Mouse (Mus musculus): ENCODE results near the gene Sh3gl3.

Sh3gl3 gene

DNA sequence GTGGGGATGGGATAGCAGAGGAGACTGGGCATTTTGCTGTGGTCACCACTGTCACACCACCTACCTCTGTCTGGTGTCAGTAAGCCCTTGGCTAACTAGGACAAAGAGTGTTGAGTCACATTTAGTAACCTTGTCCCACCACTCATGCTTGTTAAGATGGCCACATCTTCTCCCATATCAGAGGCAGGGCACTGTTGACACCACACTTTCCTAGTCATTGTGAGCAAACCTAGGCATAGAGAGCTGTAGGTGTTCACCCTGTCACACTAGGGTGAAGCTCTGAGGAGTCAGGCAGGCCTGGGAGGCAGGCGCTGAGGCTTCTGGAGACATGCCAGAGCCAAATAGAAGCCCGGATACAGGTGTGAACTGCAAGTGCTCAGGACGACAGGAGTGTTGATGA is at the start of gene Sh3gl3:
Sh3gl3 (plus strand) TSS at position 301 of the 400 bp plus-strand sequence.
- DNase-seq, result no peak

DNA sequence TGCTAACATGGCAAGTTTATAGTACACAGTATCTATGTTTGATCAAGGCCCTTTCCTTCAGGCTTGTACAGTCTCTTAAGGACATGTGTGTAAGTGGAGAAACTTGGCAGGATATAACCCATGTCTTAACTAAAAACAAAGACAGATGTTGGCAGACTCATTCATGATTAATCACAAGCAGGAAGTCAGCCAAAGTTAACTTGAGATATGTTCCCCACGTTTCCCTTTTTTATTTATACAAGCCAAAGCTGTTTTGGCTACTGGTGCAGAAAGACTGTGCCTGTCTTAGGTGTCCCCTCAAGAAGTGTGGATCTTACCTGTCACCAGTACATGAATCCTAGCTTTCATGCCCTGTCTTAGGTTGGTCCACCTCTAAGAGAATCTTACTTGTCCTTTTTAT is 35.4 kb upstream of the Sh3gl3 start:
- DNase-seq, result no peak

DNA sequence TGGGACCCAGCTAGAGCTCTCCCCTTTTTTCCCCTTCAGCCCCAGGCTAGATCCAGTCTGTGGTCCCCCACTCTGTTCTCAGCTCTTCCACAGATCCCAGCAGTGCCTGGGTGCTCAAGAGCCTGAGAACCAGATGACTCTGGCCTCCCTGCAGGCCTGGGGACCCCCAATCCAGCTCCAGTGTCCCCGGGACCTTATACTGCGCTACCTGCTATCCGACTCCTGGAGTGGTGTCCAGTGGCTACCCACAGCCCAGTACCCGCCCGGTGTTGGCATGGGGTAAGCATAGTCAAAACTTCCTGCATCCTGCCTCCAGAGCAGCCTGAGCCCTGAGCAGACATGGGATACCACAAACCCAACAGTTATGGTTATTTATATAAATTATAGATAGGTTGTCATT is 26.5 kb upstream of the Sh3gl3 start:
- no peak for DNase-seq

DNA sequence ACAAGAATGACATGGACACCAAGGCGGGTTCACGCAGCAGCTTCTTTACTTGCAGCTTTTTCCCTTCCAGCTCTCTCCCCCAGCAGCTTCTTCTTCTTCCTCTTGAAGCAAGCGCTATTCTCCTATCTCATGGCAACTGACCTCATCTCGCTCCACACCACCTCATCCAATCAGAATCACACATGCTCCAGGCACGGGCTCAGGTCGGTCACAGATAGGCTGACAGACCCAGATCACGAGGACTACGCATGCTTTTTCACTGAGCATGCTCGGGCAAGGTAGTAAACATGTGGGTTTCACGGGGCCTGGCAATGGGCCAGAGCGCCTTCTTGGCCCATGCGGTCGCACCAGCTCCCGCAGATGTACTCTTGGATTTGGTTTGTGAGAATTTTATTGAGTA is 9.0 kb upstream of the Sh3gl3 start:
- no peak for DNase-seq

DNA sequence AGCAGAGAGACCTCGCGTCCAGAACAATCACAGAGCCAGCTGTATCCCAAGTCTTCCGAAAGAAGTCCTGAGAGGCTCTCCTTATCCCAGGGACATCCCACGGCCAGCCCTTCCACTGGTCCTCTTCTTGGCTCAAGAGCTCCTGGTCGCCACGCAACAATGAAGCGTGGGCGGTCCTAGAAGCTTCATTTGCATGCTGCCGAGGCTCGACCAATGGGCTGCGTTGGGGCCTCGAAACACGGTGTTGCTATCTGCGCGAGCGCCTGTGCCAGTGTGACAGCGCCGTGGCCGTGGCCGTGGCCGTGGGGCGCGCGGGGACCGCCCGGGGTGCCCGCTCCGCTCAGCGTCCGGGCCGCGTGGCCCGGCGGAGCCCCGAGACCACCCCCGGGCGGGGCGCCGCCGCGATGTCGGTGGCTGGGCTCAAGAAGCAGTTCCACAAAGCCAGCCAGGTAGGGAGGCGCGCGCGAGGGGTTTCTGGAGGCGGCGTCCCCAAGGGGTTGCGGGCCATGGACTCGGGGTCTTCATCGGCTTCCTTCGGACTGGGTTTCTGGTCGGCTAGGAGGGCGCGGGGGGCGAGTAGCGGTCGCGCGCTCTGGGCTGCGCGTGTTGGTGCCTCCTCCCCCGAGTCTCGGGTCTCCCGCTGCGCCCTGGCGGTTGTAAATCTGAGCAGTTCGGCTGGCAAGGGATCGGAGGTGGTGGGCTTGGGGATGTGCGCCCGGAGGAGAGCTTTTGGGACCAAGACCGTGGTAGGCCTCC is 1.1 kb downstream of the Sh3gl3 start:
- DNase-seq, result peak; percentile 71 to 76

DNA sequence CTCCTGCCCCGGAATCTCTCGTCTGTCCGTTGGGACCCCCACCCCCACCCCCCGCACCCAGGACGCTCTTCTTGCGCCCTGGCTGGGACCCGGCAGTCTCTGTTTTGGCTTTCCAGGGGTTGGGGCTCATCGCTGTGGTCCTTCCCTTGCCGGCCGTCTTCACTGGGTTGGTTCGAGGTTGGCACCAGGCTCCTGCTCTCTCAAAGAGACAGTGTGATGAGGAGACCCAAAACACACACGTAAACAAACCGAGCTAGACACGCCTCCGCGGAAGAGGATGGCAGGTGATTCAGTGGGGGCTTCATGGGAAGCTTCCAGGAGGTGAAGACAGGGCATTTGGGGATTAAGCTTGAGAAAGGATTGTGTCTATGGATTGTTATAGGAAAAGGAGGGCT is 1.7 kb downstream of the Sh3gl3 start:
- DNase-seq, result no peak

DNA sequence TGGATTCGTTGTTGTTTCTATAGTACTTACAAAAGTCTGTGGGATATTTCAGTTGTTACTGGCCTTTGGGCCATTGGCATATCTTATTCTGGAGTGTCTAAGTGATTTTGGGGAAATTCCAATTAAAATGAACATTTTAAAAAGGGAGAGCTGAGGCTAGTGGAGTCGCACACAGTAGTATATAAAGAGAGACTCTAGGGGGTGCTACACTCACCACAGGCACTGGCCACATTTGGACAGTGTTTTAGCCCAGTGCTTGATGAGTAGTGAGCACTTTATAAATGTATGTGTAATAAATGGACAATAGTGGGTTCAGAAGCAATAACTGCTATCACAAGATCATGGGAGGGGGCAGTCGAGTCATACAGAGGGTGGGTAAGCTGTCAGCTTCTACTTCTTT is 2.6 kb downstream of the Sh3gl3 start:
- DNase-seq, result no peak

DNA sequence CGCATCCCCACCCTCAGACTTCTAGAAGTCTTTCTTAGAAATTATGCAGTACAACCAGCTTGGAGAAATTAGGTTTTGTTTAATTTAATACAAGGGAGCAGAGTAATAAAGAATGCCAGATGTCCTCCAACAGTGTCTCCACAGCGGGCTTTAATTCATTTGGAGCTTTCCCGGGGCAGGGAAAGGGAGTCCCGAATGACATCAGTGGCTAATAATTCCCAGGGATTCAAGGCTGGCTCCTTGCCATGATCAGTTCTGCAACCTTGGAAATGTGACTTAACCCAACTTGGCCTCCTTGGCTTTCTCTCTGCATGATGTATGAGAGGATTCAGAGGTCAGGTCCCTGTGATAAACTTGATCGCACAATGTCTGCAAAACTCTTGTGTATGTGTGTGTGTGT is 3.7 kb downstream of the Sh3gl3 start:
- no peak for DNase-seq

DNA sequence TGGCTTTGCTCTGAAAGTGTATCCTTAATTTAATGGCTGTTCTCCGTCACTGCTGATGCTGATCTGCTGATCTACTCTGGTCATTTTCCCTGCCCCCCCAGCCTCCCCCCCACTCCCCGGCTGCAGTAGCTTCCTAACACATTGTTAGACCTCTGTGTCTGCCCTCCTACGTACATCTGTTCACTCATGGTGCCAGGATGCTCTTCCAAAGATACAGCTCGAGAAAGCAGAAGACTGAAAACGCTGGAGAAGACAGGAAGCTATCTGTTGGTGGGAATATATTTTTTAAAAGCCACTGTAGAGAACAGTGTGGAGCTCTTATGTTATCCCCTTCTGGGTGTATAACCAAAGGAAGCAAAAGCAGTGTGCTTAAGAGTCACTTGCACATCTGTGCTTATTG is 7.3 kb downstream of the Sh3gl3 start:
- no peak for DNase-seq

DNA sequence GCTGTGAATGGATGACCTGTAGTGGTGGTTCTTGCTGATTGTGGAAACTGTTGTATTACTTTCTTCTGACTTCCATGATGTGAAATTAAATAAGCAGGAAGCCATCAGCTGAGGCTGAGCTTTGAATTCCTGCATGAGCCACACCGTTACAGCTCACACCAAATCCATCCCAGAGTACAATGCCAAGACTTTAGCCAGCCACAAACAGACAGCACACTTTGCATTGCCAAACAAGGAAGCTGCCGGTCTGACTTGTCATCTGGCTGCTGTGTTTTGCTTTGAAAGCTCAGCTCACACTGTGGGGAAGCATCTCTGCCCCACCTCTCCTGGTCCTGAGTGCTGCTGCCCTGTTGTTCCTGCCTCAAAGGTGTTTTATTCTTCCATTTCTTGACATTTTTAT is 9.1 kb downstream of the Sh3gl3 start:
- no peak for DNase-seq

DNA sequence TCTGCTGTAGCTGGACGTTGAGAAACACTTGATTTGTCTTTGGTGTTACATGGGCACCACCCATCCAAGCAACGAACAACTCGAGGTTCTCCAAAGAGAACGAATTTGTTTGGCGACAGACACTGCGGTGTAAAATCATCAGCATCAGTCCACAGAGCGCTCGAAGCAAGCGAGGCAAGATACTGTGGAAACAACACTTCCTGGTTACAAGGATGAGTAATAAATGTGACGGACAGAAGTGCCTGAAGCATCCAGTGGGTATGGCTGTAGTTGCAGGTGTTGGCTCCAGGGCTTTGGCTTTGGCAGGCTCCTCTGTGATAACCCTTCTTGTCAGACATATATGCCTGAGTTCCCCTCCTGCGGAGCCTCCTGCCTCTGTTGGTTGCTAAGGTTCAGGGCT is 18.0 kb downstream of the Sh3gl3 start:
- no peak for DNase-seq

DNA sequence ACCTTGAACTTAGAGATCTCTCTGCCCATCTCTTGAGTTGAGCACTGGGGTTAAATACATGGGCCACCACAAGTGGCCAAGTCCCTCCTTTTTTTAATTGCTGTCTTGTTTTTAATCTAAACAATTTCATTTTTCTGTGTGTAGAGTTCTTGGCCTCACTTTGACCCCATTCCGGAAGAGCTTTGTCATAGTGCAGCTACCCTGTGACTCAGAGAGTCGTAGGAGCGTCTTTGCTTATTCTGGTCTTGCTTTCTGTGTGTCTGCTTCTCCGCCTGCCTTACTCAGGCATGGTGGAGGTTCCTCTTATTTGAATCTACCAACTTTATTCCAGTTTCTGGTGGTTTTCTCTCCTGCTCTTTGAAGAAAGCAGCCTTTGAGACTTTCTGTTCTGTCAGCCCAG is 18.9 kb downstream of the Sh3gl3 start:
- DNase-seq, result no peak

DNA sequence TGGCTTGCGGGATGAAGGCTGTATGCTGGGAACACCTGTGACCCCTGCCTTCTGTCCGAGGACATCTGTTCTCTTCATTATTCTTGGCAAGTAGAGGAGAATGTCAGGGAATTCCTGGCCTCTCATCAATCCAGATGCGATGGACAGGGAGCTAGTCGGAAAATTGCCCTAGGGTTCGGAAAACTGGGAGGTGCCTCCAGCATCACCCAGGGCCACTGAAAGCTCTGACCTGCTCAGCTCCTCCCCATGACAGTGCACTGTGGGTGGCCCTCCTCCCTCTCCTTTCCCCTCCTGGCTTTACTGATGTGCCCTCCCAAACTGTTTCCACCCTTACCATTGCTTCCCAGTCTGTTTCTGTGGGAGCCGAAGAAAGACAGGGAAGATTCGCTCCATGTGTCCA is 29.5 kb downstream of the Sh3gl3 start:
- DNase-seq, result no peak

DNA sequence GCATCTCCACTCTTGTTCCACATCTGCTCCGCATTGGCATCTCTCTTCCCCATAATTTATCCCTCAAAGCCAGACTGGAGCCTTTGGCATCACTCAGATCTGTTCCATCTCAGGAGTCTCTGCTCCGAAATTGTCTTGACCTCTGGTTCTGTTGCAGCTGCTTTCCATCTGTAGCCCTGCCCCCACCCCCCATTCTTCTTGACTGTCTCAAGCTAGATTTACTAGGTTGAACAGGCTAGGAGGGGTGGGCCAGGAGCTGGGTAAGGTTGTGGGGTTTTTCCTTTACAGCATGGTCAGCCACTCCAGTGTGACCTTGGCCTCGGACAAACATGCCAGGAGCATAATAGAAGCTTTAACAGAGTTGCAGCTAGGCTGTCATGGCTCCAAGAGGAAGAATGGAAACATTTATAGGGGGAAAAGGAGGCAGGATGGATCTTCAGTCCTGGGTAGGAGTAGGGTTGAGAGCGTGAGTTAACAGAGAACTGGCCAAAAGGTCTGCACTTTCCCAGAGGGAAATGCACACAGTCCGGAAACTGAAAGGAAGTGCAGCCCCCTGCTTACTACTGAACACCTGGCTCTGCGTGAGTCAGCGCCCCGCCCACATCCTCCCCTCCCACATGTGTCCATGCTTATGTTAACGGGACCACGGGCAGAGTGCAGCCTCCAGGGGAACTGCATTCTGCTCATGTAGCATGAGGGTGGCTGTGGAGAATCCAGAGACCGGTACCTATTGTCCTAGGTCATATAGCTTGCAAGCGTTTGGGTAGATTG is 30.6 kb downstream of the Sh3gl3 start:
- no peak for DNase-seq

DNA sequence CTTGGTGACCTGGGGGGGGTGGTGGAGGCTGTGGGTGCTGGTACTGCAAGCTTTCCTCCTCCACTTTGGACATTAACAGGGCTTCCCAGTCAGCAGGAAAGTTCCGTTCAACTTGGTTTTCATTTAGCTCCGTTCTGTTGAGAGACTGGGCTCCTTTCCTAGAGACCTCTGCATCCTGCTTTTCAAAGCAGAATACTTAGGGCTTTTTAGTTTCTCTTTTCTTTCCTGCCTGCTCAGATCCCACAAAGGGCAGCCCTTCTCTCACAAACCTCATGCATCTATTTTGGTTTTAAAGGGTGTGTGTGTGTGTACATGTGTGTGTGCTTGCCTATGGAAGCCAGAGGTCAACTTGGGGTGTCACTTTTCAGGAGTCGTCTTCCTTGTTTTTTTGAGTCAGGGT is 31.3 kb downstream of the Sh3gl3 start:
- DNase-seq, result no peak

DNA sequence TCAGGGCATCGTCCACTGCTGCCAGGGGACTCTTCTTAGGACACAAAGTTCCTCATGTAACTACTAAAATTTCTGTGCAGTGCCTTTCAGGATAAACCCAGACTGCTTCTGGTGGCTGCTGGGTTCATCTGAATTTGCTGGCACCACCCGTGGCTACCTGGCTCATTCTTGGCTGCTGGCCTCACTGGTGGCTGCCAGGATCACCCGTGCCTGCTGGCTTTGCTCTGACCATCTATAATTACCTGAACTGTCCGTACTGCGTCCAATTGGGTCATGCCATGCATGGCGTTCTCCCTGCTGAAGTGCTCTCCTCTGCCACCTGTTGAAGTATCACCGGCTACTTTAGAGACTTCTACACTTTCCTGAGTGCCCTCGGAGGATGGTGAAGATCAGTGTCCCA is 33.1 kb downstream of the Sh3gl3 start:
- no peak for DNase-seq

DNA sequence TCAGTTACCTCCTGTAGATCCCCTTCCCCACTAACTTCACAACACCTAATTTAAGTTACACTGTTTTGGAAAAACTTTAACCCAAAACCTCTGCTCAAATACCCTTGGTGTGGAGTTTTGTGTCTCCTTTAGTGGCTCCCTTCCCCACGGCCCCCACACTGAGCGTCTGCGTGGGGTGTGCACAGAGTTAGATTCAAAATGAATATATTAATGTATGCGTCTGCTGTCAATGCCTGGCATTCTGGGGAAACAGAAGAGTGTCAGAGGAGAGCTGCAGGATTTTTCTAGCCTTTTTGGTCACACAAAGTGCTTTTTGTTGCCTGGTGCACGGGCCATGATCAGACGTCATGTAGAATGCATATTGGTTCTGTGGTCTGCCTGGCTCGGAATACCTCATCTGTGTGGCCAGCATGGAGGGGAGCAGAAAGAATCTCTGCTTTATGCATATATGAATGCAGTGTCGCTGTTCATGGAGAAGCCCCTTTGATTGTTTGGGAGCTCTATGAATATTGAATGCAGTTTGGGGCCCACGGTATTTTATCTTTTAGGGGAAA is 47.8 kb downstream of the Sh3gl3 start:
- no peak for DNase-seq

DNA sequence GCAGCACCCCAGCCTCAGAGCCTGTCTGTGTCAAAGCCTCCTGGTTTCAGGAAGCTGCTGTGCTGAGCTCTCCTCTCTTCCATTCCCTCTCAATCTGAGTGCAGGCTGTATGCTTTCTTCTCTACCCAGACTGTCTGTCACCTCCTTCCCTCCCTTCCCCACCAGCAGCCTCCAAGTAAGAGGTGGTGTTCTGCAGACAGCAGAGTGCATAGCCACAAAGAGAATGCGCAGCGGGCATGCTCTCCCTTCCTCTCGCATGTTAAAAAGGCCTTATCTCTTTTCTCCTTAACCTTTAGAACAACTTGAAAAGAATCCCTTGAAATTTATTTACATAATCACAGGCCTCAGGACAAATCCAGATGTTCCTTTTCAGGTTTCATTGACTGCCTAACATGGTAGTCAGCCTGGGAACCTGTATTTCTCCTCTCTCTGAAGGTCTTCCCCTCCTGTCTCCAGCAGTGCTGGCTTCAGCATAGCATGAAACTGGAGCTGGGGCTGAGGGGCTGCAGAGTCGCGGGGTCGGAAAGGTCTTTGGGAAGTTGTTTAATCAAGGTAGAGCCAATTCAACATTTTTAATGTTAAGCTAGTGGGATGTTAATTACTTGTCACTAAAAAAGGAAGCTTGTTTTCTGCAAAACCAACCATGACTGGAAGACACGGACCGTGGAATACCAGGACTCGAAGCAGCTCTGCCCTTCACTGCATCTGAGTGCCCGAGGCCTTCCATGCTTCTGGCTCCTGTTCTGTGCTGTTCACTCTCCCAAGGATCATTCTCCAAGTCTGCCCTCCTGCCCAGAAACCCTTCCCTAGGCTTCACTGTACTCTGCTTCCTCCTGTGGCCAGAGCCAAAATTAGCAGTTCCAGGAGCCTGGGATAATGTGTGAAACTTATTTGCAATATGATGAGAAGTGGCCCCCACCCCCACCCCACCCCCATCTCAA is 50.5 kb downstream of the Sh3gl3 start:
- no peak for DNase-seq

DNA sequence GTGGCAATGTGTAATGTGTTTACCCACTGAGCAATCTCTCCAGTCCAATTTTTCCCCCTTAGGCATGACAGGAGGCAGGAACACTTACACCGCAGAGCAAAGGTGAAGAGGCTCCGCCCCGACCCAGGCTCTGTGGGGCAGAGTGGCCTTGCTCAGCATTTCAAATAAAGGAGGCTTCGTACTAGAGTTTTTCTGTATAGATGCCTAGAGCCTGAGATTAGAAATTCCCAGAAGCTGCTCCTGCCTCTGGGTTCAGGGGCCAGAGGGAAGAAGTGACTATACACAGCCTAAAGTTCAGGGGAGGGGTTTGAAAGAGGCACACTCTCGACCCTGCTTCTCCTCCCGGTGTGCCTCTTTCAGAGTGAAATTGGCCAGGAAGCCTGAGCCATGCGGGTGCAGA is 59.6 kb downstream of the Sh3gl3 start:
- DNase-seq, result no peak

DNA sequence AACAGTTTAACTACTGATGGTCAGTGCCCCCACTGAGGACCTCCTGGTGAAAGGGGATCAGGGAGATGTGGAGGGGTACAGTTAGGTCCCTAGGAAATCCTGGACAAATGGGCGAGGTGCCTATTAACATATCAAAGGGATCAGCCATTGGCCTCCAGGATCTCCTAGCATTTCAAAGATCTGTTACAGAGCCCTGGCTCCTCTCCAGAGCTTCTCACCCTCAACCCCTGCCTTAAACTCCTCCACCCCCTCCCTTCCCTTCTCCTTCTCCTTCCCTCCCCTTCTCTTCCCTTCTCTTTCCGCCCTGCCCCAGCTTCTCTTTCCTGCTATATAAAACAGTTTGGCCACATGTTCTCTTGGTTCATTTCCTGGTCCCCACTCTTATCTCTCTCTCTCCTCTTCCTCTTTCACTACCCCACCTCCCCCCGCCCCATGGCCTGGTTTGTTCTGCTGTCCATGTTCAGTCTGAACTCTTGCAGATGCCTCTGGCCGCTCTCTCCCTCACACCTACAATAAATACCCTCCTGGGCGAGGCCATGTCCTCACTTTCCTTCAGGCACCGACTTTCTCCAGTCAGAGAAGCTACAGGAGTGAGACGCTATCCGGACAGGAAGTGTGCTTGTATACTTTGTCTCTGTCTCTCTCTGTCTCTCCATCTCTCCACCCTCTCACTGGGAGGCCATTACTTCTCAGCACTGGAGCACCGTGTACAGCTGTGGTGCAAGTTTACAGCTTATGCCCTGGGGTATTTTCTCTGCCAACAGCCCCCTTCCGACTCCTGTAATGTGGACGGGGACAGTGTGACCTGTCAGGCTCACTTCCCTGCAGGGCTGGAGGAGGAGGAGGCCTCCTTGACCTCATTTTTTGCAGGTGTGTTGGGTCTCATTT is 60.6 kb downstream of the Sh3gl3 start:
- DNase-seq, result no peak

DNA sequence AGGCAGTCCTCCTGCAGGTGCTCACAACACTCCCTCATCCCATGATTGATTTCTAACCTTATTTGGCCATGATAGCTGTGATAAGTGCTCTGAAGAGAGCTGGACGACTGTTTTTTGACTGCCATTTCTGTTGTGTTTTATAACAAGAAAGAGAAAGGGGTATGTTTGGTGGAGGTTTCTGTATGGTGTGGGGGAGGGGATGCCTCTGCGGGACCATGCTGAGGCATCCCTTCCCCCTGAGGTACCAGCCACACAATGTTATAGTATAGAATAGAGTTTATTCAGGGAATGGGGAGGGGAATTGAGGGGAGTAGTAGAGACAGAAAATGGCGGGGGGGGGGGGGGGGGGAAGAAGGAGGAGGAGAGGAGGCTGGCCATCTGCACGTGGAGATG is 61.3 kb downstream of the Sh3gl3 start:
- DNase-seq, result no peak

DNA sequence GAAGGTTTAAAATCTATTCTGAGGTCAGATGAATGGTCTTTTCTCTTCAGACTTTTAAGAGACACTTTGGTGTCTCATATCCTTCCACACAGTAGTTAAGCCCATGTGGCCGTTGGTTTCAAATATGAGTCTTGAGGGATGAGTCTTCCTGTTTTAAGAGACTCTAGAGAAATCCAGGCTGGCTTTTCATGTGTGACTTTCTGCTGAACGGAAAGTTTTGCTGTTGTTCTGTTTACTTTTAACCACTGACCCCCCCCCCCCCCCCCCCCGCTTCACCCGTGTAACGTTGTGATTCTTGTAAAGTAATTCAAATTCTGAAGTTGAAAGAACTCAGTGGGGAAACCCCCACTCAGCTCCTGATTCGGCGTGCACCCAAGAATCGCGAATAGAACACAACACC is 61.8 kb downstream of the Sh3gl3 start:
- DNase-seq, result no peak

Data from lung, adult 18-20 months (tissue).